Mouse (Mus musculus): ENCODE results near the gene Wnk2. TPM values are rescaled to one million over a fixed set of nuclear protein-coding genes. Genes with fewer than 3 reads are reported as not detected.

Gene Wnk2
- total RNA-seq, 1 experiment from 2014 or later: not detected

DNA sequence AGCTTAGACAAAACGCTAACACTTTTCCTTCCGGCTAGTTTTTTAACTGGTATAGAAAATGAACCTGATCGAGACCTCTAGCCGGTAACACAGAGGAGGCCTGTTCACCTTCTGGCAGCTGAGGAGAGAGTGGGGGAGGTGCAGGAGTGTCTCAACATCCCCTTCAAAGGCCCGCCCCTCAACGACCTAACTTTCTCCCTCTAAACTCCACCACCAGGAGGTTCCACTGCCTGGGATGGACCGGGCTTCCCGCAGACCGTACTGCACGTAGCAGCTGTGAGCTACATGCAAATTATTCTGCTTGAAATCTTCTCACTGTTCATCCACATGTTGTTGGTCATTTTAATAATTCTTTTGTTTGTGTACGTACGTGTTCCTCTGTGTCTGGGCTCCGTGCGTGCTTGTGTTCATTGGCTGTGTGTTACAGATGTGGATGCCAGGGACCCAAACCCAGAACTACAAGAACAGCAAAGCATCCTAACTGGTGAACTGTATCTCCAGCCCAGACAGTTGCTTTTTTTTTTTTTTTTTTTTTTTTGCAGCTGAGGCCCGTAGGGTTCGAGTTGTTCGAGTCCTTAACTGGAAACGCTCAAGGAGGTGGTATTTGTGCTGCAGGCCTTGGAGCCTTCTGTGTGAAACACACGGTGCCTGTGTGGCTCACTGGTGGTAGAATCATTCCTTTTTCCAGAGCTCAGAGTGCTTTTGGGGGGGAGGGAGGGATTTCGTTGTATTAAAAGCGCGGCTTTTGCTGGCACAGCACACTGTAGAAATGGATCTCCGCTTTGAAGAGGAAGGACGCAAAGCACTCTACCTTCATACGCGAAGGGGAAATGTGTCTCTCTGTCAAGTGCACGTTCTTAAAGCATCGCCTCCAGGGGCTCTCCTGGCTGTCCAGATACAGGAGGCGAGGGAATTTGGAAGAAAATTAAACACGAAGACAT, 132.2 kb downstream of the Wnk2 start:
- ATAC-seq (replicated peaks; ENCODE audit: low read depth, poor library complexity, severe bottlenecking): peak; percentile 61

- ATAC-seq (replicated peaks; ENCODE audit: low read depth, poor library complexity, severe bottlenecking): 0 out of 2 replicates have a peak, but pooled peaks have one; percentile 15
Observed at GRCm38 (mm10) chr13:49013206-49013794, 134.5 kb downstream of the Wnk2 start.

DNA sequence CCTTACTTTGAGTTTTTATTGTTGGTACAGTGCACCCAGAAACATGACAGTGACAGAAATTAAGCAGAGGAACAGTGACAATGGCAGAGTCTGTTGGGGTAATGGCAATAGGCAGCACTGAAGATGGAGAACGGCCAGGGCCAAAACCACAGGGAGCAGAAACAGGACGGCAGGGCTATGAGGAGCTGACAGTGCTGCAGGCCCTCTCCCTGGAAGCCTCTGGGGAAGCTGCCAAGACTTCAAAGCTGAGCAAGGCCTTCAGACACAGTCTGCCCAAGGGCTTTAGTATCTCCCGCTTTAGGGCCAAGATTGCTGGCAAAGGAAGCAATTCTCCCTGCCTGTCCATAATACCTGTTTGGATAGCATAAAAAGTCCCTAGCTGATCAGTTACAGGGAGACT, 146.1 kb downstream of the Wnk2 start:
- ATAC-seq (replicated peaks; ENCODE audit: low read depth, poor library complexity, severe bottlenecking): no peak

DNA sequence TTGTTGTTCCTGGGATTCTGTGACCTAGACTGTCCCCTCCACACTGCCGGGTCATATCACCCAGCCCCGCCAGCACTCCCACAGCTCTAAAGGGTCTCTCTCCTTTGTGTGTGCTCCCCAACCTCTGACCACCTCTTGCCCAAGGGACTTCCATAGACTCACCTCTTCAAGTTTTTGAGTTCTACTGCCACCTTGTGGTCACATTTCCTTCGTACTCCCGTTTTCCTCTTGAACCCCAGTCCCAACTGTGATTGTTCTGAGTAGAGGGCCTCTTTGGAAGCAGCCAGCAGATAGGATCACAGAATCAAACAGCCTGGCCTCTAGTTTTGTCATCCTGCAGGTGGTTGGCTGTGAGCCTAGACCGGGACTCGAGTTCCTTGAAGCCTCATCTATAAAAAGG, 149.2 kb downstream of the Wnk2 start:
- peak; percentile 54 for ATAC-seq (replicated peaks; ENCODE audit: low read depth, poor library complexity, severe bottlenecking)

- ATAC-seq (replicated peaks; ENCODE audit: low read depth, poor library complexity, severe bottlenecking): no peak
Observed at GRCm38 (mm10) chr13:48996731-48997130, 151.1 kb downstream of the Wnk2 start.

DNA sequence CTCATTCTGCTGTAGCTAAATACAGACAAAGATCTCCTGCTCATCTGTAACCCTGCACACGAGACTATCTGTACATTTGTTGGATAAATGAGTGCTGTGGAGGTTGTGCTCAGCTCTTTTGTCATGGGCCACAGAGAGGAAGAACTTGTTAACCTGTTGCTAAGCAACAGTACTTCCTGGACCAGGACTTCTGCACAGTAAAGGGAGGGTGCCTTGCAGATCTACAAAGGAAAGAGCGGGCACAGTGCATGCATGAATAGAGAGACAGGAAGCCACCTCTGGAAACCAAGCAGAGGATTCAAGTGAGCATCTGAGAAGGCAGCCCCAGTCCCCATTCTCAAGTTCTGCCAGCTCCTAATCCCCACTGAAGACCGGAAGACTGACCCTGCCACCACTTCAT, 152.9 kb downstream of the Wnk2 start:
- ATAC-seq (replicated peaks; ENCODE audit: low read depth, poor library complexity, severe bottlenecking): peak; percentile 93

- no peak for ATAC-seq (replicated peaks; ENCODE audit: low read depth, poor library complexity, severe bottlenecking)
Observed at GRCm38 (mm10) chr13:48992914-48993313, 154.9 kb downstream of the Wnk2 start.

GRCm38 (mm10) chr13:48990138-48990537, 157.7 kb downstream of the Wnk2 start:
- ATAC-seq (replicated peaks; ENCODE audit: low read depth, poor library complexity, severe bottlenecking): no peak

Other genes with a start within 250 kb of the Wnk2 start
- gene Fam120a, start 180.0 kb downstream of the Wnk2 start, total RNA-seq (2017): 126 and 134 TPM in 2 replicates
- gene Ninj1, start 39.5 kb upstream of the Wnk2 start, total RNA-seq (2017): 29.3 and 42.7 TPM in 2 replicates
- gene Card19, start 68.0 kb upstream of the Wnk2 start, total RNA-seq (2017): 11.0 and 19.1 TPM in 2 replicates
- gene Susd3, start 100.7 kb upstream of the Wnk2 start, total RNA-seq (2017): 1.4 and 4.2 TPM in 2 replicates
- 8.8 and 11.9 TPM in 2 replicates for gene Fgd3, start 172.3 kb upstream of the Wnk2 start, total RNA-seq (2017)
- gene Bicd2, start 193.6 kb upstream of the Wnk2 start, total RNA-seq (2017): 20.4 and 24.3 TPM in 2 replicates

All from common myeloid progenitor, adult 5-6 weeks (primary cell).